Mouse (Mus musculus): ENCODE results near the gene Tmco4.

Tmco4 gene

DNA sequence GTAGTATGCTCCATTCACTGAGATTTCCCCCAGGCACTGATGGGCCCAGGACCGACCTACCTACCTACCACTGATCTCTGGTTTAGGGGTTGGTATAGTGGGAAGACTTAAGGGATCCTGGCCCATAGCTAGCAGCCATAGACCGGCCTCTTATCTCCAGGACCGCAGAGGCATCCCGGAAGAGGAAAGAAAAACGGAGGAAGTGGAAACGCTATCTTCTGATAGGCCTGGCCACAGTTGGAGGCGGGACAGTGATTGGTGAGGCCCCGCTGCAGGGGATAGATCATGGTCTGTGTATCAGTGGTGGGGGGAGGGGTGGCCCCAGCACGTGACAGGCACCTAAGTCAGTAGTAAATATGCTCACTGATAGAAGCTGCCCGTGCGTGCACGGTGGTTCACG is 46.7 kb downstream of the Tmco4 start:
- DNase-seq (ENCODE audit: low read depth) = no peak

DNA sequence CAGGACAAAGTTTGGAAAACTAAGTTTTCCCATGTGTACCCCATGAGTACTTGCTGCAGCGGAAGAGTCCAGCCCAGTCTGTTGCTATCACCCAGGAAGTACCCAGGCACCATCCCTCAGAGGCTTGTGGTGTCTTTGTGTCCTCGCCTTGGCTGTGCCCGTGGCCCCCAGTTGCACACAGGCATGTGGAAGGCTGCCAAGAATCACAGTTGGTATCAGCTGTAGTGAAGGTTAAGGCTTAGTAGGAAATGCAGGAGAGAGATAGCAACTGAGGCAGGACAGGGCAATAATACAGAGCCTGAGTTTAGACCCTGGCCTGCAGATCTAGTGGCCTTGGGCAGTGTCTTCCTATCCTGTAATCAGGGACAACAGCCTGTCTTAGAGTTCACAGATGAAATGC is 47.7 kb downstream of the Tmco4 start:
- no peak for DNase-seq (ENCODE audit: low read depth)

DNA sequence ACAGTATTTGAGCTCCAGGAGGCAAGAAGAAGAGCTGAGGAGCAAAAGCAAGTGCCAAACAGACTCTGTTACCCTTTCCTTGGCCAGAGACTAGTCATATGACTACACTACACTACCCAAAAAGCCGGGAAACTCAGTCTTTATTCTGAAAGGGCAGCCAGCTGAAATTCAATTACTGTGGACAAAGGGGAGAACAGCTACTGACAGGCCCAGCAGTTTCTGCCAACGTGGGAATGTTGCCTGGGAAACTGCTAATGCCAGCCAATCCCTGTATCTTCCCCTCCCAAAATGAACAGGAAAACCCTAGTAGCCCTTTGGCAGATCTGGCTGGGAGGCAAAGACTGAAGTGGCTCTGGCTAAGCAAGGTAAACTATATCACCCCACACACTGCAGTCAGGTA is 51.7 kb downstream of the Tmco4 start:
- no peak for DNase-seq (ENCODE audit: low read depth)

DNA sequence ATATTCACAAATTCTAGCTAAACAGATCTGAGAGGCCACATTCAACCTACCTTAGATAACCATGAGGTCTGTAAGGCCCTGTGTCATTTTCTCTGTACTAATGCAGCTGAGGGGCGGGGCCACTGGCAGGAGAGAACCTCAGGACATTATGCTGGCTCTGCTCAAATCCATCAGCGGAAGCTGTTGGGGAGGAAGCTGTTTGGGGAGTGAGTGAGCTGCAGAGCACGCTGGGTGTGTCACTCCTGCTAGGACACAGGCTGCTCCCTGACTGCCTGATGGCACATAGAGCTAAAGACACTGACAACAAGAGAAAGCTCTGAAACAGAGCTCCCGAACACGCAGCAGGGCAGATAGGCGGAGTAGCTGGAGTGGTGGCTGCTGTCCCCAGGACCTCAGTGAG is 58.0 kb downstream of the Tmco4 start:
- DNase-seq (ENCODE audit: low read depth) = no peak

DNA sequence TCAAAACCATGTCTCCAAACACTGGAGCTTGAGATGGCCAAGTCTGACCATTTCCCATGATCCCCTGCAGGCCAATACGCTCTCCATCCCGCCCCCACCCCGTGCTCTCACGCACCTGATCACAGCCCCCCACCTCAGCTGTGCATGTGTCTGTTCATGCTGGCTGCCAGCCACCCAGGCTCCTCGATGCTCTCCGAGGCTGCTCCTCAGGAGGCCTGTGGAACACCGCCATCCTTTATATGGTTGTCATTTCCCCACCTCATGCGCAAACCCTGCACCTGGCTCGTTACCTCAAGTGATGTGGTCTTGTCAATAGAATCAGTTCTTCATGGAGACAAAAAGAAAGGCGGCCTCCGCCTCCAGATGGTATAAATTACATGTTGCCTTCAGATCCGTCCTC is 59.8 kb downstream of the Tmco4 start:
- no peak for DNase-seq (ENCODE audit: low read depth)

DNA sequence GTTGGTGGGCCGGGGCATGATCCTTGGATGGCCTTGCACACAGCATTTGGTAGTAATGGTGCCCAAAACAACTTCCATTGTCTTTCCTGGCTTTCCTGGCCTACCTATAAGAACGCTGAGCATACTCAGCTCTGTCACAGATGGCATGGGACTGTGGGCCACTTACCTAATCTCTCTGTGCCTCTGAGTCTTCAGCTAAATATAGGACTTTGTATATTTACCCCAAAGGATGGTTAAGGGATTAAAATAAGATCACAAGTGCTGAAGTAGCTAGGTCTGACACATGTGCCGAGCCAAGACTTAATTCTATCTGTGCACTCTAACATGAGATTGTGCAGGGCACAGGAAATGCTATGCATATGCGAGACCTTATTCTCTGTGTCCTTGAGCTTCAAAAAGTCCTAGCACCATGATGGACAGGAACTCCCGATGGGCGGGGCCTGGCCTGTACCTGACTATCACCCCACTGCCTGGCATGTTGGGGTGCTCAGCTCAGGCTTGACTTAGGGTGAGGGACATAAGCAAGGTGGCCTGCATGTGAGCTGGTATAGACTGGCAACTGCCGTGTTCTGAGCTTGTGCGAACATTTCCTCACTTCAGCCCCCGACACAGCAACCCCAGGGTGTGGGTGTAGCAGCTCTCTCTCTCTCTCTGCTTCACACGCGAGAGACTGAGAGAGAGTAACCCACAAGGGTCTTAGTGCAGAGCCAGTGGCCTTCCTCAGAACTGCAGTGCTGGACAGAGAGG is 60.7 kb downstream of the Tmco4 start:
- no peak for DNase-seq (ENCODE audit: low read depth)

DNA sequence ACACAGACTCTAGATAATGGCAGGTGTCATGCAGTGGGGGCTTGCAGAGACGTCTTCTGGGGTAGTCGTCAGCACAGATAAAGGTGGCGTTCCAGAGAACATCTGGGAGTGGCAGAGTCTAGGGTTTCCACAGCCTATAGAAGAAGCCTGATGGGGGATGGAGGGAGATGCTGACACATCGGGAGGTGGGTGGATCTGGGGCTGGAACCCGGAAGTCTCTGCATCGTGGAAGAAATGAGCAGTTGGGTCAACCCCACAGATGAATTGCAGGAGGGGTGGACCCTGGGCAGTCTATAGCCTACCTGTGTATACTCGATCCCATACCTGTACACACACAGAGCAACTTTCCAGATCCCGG is 61.3 kb downstream of the Tmco4 start:
- no peak for DNase-seq (ENCODE audit: low read depth)

DNA sequence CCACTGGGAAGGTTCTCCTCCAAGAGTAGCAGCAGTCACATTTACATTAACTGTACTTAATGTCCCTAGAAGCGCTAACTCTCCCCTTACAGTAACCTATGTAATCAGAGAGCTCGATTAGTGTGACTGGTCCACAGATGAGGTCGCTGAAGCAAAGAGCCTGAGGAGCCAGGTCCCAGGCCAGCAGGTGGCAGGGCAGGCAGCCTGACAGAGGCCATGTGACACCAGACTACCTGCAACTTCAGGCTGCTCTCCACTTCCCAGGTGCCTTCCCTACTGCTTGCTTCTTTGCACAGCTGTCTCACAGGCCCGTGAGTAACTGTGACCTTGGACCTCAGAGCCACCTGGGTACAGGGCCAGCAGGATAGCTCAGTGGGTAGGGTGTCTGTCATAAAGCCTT is 61.9 kb downstream of the Tmco4 start:
- no peak for DNase-seq (ENCODE audit: low read depth)

DNA sequence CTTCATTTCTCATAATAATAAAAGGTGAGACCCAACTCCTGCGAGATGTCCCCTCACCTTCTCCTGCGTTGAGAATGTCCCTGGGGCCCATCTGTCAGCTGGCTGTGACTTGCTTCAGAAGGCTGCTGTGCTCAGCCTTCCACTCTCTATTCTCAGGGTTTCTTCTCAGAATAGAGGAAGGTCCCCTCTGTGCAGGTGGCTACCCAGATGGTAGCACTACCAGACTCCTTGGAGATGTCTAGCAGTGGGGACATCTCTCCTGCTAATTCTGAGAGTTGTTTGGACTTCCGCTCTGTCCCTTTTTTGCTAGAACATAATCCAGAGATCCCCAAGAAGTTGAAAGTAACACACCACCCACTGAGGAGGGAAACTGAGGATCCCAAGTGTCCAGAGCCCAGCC is 62.3 kb downstream of the Tmco4 start:
- no peak for DNase-seq (ENCODE audit: low read depth)

DNA sequence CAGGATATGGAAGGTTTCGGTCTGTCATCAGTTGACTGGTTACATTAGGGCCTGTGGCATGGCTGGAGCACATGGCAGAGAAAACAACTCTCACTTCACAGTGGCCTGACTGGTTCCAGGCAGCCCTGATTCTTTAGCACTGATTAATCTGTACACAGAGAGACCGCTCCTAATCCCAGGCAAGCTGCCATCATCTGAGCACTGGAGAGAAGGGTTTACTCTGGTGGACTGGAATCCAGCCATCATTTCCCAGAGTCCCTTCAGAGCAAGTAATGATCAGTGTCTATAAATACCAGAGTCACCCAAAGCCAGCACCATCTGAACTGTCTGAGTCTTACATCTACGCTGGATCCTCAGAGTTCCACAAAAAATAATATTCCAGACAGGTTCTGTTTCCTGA is 63.1 kb downstream of the Tmco4 start:
- DNase-seq (ENCODE audit: low read depth) = no peak

DNA sequence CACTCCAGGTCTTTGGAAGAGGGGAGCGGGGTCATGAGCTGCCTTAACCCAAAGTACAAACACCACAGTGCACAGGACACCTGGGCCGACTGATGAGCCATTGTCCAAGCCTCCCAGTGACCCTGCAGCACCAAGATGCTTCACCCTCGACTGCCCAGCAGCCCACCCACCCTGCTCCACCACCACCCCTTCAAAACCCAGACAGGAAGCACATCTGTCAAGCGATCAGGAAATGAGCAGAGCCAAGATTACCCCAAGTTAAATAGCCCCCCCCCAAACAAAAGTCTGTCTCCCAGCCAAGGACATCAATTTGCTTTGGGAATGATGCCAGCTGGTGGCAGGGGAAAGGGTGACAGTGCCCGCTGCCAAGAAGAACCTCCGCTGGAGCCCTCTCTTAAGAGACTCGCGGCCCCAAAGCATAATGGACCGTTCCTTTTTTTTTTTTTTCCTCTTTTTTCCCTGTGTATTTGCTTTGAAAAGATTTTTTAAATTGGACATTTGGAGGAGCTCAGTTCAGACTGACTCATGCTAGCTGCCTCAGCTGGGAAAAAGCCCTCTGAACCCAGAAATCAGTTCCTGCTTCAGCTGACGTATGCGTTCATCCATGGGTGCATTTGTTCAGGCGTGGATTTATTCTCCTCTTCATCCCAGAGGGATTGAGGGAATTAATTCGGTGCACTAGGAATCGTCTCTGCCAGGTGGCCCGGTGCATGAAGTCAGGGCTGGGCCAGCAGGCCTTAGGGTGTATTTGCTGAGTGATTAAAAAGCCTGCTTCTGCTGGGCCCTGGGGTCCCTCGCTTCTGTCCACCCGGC is 65.3 kb downstream of the Tmco4 start:
- peak; percentile 19 for DNase-seq (ENCODE audit: low read depth)

DNA sequence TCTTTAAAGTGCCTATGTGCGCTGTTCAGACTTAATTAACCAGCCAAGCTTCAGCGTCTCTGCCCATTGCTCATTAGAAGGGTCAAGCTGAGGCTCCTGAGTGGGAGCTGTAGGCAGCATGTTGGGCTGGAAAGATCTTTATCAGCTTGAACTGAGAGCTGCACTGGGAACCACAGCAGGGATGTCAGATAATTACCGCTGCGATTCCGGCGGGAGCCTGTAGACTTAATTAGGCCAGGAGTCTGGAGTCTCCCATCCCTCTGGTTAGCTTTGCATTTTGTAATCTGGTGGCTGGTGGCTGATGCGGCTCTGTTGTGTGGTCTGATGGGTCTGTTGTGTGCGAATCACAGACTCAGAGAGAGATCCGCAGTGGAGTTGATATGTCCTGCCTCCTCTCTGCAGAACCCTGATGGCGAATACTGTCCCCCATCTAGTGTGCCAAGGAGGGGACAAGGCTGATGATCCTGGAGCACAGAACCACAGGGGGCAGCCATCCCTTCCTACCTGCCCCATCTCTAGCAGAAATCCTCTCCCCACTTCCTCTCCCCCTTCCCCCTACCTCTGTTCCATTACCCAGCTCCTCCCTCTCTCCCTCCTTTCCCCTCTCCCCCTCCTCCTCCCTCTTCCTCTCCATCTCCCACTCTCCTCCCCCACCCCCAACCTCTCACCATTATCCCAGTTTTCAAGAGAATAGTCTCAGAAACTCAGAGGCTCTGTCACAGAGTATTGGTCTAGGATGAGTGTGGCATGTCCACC is 67.6 kb downstream of the Tmco4 start:
- no peak for DNase-seq (ENCODE audit: low read depth)

DNA sequence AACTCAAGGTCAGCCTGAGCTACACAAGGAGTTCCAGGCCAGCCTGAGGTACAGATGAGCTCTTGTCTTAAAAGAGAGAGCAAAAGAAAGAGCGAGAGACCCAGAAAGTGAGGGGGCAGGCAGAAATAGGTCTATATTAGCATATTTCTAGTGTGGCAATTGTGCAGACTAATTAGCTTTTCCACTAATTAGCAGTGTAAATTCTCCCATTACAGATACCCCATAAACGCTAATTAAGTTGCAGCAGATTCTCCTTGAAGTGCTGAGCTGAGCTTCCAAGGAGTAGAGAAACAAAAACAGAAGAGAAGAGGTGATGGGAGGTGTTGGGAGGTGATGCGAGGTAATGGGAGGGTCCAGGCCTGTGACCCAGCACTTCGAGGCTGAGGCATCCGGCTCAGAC is 69.9 kb downstream of the Tmco4 start:
- no peak for DNase-seq (ENCODE audit: low read depth)

DNA sequence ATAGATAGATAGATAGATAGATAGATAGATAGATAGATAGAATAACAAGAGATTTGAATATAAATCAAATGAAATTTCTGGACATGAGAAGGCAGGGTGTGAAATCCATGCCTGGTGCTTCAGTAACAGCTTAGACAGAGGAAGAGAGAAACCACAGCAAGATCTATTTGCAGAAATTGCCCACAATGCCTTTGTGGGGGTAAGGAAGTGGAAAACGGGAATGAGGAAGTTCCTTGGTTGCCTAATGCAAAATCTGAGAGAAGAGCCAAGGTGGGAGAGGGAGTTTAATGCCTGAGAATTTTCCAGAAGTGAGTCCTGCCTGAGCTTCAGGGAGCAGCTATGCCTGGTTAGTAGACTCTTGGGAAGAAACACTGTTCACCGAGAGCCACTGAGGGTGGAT is 70.9 kb downstream of the Tmco4 start:
- DNase-seq (ENCODE audit: low read depth) = peak; percentile 64

DNA sequence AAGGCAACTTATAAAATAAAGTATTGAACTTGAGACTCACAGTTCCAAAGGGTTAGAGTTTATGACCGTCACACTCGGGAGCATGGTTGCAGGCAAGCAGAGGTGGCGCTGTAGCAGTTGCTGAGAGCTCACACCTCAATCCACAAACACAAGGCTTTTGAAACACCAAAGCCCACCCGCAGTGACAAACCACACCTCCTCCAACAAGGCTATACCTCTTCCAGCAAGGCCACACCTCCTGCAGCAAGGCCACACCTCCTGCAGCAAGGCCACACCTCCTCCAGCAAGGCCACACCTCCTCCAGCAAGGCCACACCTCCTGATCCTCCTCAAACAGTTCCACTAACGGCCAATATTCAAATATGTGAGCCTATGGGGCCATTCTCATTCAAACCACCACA is 71.9 kb downstream of the Tmco4 start:
- DNase-seq (ENCODE audit: low read depth) = no peak

DNA sequence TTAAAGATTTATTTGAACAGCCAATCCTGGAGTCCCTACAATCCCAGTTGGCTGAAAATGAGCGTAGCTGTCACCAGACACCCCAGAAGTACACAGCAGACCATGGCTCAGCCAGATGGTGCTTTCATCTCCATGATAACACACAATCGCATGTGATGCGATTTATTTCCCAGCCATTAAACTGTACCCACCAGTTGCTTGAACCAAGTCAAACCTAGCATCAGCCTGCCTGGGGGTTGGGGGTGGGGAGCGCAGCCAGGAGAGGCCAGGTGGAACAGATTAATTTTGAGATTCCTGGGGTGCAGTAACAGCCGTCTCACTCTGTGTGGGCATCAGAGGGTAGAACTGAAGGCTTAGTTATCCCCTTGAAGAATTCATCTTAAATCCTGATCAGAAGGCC is 73.7 kb downstream of the Tmco4 start:
- DNase-seq (ENCODE audit: low read depth) = no peak

DNA sequence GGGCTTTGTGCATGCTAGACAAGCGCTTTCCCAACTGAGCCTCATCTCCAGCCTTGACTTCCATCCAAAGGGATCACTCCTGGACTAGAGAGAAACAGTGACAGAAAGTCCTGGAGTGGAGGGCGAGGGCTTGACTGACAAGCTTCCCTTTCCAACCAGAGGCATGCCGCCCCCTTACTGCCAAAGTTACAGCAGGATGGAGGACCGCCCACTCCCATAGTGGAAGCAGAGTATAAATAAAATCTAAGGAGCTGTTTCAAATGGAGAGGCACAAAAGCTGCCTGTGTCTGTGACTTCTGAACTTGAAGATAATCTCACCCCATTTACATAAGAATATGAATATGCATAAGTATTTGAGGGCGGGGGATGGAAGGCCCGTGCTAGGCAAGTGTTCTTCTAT is 75.8 kb downstream of the Tmco4 start:
- no peak for DNase-seq (ENCODE audit: low read depth)

DNA sequence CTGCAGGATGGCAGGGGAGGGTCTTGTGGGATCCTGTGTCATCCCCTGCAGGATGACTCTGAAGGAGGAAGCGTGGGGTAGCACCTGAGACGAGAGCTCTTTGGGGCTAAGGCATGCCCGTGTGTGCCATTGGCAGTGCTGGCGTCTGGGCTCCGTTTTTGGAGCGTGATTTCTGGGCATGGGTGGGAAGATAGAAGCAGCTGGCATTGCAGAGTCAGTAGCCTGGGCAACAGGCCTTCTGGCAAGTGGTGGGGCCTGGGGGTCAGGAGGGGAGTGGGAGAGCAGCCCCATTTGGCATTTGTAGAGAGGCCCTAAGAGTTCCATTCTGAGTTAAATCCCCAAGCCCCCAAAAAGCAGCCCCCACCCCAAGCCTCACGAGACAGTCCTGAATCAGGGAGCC is 80.1 kb downstream of the Tmco4 start:
- no peak for DNase-seq (ENCODE audit: low read depth)

DNA sequence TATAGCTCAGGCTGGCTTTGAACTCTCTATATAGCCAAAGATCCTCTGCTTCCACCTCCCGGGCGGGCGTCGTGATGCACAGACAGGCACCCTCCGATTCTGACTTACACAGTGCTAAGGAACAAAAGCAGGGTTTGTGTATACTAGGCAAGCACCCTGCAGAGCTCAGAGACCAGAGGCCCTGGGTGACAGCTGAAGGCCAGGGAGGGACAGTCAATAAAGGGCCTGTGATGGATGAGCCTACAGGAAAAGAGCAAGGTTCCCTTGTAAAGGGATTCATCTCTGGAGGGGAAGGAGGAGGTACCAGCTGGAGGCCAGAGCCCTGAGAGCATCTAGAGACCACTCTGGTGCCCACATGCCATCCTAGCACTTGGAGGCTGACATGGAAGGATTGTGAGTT is 80.7 kb downstream of the Tmco4 start:
- no peak for DNase-seq (ENCODE audit: low read depth)

DNA sequence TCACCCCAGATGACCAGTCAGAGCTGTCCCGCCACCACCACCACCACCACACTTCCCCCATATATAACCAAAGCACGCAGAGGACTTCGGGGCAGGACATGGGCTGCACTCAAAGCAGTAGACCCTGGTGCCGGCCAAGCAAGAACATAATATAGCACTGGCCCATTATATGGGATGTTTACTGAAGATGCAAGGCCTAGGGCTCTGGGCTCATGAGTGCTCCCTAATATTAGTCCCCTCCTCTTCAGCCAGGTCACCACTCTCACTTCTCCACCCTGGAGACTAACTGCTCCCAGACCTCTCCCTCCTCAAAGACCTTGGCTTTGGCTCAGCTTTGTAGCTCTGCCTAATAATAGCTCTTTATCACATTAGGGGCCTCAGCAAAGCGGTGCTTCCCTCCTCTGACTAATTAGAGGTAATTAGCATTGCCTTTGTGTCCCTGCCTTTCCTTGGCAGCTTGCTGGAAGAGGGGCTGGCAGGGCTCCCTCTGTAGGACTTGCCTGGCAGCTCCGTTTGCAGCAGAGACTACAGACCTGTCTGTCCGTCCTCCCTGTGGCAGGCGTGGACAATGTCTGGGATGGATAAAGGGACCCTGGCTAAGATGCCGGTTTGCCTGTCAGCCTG is 81.7 kb downstream of the Tmco4 start:
- DNase-seq (ENCODE audit: low read depth) = no peak

DNA sequence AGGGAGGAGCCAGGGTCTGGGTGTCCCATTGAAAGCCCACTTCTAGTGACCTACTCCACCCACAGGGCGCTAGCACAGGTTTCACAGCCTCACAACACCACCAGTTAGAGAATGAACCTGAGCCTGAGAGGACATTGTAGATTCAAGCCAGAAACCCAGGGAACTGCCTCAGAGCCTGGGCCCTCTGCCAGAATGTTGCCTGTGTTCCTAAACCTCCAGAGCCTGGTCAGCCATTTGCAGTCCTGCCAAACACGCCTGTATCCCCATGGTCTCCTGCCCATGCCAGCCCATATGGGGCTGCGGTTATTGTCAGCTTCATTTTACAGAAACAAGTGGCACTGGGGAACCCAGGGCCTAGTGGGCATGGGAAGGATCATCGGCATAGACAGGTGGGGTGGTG is 82.6 kb downstream of the Tmco4 start:
- DNase-seq (ENCODE audit: low read depth) = no peak

DNA sequence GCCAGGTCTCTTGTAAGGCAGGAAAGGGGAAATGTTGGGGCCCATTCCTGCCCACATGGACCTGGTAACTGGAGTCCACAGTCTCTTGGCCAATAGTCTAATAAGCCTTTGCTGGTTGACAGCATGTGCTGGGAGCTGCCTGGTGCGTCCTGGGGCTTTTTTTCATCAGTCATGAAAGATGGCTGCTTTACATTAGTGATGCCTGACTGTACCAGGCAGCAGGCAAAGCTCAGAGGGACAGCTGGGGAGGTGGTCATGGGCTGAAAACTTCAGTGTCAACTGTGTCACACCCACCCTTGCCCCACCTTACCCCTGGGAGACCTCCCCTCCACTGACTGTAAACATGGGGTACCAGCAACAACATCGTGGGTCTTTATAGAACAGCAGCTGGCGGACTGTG is 83.1 kb downstream of the Tmco4 start:
- no peak for DNase-seq (ENCODE audit: low read depth)

DNA sequence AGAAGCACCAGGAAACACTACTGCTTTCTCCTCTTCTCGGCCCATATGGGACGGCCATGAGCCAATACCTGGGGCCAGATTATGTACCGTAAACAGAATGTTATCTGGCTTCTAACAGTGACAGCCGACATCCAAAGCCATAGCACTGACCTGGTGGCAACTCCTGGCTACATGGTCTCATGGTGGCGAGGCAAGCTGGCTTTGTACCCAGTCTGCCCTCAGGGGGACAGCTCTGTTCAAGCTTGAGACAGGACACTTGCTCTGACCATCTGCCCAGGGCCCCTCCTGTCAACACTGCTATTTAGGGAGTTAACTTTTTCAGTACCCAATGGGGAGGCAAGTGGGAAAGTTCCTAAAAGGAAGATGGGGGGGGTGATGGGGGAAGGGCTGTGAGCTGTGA is 84.6 kb downstream of the Tmco4 start:
- DNase-seq (ENCODE audit: low read depth) = no peak
